Comparison of ENCODE assay signal across 9 mouse cellular contexts in the genomic region with DNA sequence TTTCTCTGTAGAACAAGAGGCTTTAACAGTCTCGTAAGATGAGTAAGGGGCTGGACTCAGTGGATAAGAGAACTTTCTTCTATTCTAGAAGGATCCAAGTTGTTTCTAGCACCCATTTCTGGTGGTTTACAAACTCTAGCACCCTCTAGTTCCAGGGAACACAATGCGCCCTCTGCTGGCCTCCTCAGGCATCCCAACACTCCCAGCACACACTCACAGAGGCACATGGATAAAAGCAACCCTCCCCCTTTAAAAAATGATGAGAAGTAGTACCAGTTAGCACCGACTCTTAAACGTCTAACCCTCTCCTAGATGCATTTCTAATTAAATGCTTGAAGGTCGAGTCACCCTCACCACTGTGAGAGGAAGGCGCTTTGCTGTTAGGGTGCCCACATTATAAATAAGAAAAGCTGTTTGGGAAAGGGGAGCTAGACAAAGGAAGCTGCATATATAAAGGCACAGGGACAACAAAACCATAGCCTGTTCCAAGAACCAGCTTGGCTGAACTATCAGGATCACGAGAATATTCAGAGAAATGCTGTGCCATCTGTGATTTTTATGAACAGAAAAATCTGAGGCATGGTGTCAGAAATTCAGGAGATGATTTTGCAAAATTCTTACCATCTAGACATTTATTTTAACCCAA. TPM values are rescaled to one million over a fixed set of nuclear protein-coding genes. Genes with fewer than 3 reads are reported as not detected.
DNase-seq lines count a peak whose midpoint lies in the region; ATAC-seq and TF ChIP-seq lines count a peak whose summit lies in the region.
"Had no signal": no experiment of that assay in that cellular context is flagged by ENCODE, and none has a peak within 500 bp of the region (broad histone marks: within the 10 kb centered on the region; RNA-seq: fewer than 3 reads in every experiment).

No protein-coding gene starts in this region.

- no peak overlapping the region for H3K9ac ChIP-seq in heart, embryonic 11.5 days (ENCODE audit: low read depth, low read length)

- 0 out of 2 replicates have a peak, but pooled peaks cover 4% of the 10 kb centered on the region for H3K4me1 ChIP-seq in heart, embryonic 11.5 days (ENCODE audit: control insufficient read depth, insufficient read depth, low read length)
- H3K4me1 ChIP-seq in thymus, adult 2 months (replicated peaks; ENCODE audit: control insufficient read depth, insufficient read depth, low read length) = peaks cover 3% of the 10 kb centered on the region

- TF ChIP-seq CTCF in thymus, adult 2 months (IDR thresholded peaks at IDR 0.05; ENCODE audit: borderline replicate concordance, control insufficient read depth, extremely low read depth, insufficient read depth, low read length, poor library complexity) = no peak; the same call in 1 of the 2 replicates
- TF ChIP-seq CTCF in layer of hippocampus, adult 2 months (conservative IDR thresholded peaks at IDR 0.05) = peak; percentile 77

- H3K9me3 ChIP-seq in heart, embryonic 11.5 days (replicated peaks; ENCODE audit: control insufficient read depth, low read length) = no peaks in the 10 kb centered on the region

- peaks cover 3% of the 10 kb centered on the region for H3K27me3 ChIP-seq in heart, embryonic 11.5 days (ENCODE audit: control insufficient read depth, insufficient read depth, low read length)
- H3K27me3 ChIP-seq in thymus, adult 2 months (ENCODE audit: control insufficient read depth, insufficient read depth, low read length) = no peaks in the 10 kb centered on the region

- H3K4me3 ChIP-seq in heart, embryonic 11.5 days (ENCODE audit: low read depth, low read length) = no peak overlapping the region
- H3K4me3 ChIP-seq in thymus, adult 2 months (ENCODE audit: control insufficient read depth, insufficient read depth, low read length) = no peak overlapping the region
- no peak overlapping the region for H3K4me3 ChIP-seq in layer of hippocampus, adult 2 months
- H3K4me3 ChIP-seq: myocyte had no signal

- ATAC-seq in heart, embryonic 11.5 days (replicated peaks; ENCODE audit: insufficient number of reproducible peaks, low FRiP score, low TSS enrichment) = no peak
- ATAC-seq in inflammation-experienced regulatory T-cells, adult 6 months = no peak

- no peaks in the 10 kb centered on the region for H3K36me3 ChIP-seq in heart, embryonic 11.5 days (ENCODE audit: control insufficient read depth, insufficient read depth, low read length)
- no peaks in the 10 kb centered on the region for H3K36me3 ChIP-seq in thymus, adult 2 months (ENCODE audit: control insufficient read depth, insufficient read depth, low read length)

- H3K27ac ChIP-seq in heart, embryonic 11.5 days (ENCODE audit: low read depth, low read length) = no peak overlapping the region
- no peak overlapping the region for H3K27ac ChIP-seq in thymus, adult 2 months (ENCODE audit: control insufficient read depth, insufficient read depth, low read length)
- H3K27ac ChIP-seq in layer of hippocampus, adult 2 months = peak overlapping the region; percentile 74

- no peak for TF ChIP-seq POLR2A in thymus, adult 2 months (IDR thresholded peaks at IDR 0.05; ENCODE audit: control insufficient read depth, extremely low read depth, insufficient read depth, low read length, poor library complexity)

- no peak overlapping the region for H3K4me2 ChIP-seq in heart, embryonic 11.5 days

- WGBS in heart, embryonic 11.5 days (ENCODE audit: insufficient replicate concordance) = 59% methylated on average over 7 of the region's 7 CpGs
- WGBS in thymus, adult 2 months = 75% methylated on average over 7 of the region's 7 CpGs

- peak; percentile 32 for DNase-seq in heart, postnatal 4 days
- peak; percentile 26 for DNase-seq in thymus, adult 2 months
- DNase-seq in thymus, adult 18-20 months = no peak
- DNase-seq in layer of hippocampus, adult 2 months (ENCODE audit: low spot score in 2 of 2) = peak; percentile 52 to 55
- DNase-seq in thymus, postnatal 14 days = peak; percentile 36
- DNase-seq in gastrocnemius, postnatal 25 days = no peak

RNA-seq across cellular contexts. Expression of a gene that starts 18.9 kb away (rescaled TPM):
- total RNA-seq in heart, postnatal 4 days (2021) = 10 to 100 TPM; 27.6 to 28.3 TPM
- 22.3 TPM in 2 replicates for polyA plus RNA-seq in heart, embryonic 11.5 days (2014; fragmentation: Nextera tagmentation; extraction: Ambion mirVana)
- 6.7 and 8.7 TPM in 2 replicates for polyA plus RNA-seq in thymus, adult 2 months (2012; rRNA removed)
- 10 to 100 TPM; 53.3 to 54.7 TPM for total RNA-seq in layer of hippocampus, adult 2 months (2021)
- 10 to 100 TPM; 33.8 to 49.4 (median 36.4) TPM for polyA plus RNA-seq in inflammation-experienced regulatory T-cells, adult 6 months (2017; shearing (Covaris generic))
- 10 to 100 TPM; 33.3 to 43.8 TPM for total RNA-seq in gastrocnemius, postnatal 25 days (2021)

Comparison
In these comparisons a context has a peak if more than half of its experiments do, and no peak if none do; other contexts are left out.
1. DNase-seq: peak in heart, postnatal 4 days (single experiment), thymus, adult 2 months (single experiment), layer of hippocampus, adult 2 months (2 of 2) and thymus, postnatal 14 days (single experiment); none in thymus, adult 18-20 months (0 of 2) and gastrocnemius, postnatal 25 days (single experiment).